Mouse (Mus musculus): Measurements from ENCODE around the gene Ucn2.
A peak's percentile ranks its signal among the peaks of the same experiment; 100 is the strongest.

Ucn2 gene

GRCm38 (mm10) chr9:108985710-108986109, at the start of gene Ucn2:
Gene Ucn2 (plus strand): TSS chr9:108986010.
- DNase-seq = no peak

GRCm38 (mm10) chr9:108936418-108937364, 49.1 kb upstream of the Ucn2 start, which contains the start of gene Uqcrc1:
Gene Uqcrc1 (plus strand): TSS chr9:108936633.
- peak; percentile 93 for DNase-seq

GRCm38 (mm10) chr9:108945111-108945510, 40.7 kb upstream of the Ucn2 start:
- no peak for DNase-seq

DNA sequence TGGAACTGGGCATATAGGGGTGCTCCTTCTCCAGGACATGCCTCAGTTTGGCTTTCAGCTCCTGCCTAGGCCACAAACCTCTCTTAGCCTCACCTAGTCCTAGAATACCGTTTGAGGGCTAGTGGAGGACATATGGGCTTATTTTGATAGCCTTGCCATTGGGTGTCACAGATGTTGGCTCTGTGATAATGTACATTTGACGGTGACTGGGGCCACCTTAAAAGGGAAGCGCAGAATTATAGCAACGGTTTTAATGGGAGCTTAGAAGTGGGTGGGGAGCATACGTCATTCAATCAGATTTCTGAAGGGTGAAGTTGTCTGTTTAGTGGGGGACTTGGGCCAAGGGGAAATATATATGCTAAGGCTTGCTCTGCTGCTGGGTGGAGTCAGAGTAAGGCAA, 40.2 kb upstream of the Ucn2 start:
- DNase-seq = no peak

GRCm38 (mm10) chr9:108949231-108949966, 36.4 kb upstream of the Ucn2 start:
- peak; percentile 21 for DNase-seq

DNA sequence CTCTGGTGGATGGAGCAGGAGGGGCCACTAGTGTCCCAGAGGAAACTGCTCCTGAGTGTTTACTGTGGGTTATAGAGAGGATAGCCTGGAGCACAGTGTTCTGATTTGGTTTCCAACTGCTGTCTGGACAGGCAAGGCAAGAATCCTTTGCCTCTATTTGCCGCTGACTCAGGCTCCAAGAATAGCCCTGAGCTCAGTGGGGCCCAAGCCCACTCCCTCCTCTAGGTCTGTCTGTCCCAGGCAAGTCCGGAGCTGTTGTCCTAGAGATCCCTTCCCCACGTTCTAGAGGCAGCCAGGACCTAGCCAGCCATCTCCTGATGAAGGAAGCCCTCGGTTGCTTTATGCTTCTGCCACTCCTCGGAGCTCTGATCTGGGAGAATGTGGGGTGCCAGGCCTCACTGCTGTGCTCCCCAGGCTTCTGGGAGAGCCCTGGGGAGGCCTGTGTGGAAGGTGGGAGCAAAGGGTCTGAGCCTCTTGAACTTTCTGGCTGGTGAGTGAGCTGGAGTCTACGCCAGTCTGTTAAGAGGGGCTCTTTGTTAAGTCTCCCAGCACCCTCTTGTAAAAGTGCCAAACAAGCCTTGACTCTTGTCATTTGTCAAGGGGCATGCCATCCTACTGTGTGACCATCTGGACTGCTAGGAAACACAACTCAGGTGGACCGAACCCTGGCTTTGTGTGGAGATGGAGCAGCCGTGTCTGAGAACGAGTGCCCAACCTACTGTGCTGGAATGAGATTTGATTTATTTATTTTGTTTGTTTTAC, 35.7 kb upstream of the Ucn2 start:
- no peak for DNase-seq

- DNase-seq = no peak
These were observed 32.7 kb upstream of the Ucn2 start, which contains the start of gene Col7a1 for GRCm38 (mm10) chr9:108953081-108953636. Gene Col7a1 (plus strand): TSS chr9:108953586.

DNA sequence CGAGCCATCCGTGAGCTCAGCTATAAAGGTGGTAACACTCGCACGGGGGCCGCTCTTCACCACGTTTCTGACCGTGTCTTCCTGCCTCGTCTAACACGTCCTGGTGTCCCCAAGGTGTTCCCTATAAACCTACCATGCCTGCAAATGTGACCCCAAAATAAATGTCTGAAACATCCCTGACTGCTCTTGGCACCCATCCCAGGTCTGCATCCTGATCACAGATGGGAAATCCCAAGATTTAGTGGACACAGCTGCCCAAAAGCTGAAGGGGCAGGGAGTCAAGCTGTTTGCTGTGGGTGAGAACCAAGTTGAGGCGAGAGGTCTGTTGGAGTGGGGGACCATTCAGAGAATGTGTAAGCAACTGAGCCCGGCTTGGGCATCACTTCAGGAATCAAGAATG, 30.6 kb upstream of the Ucn2 start:
- DNase-seq = no peak

GRCm38 (mm10) chr9:108955846-108956245, 30.0 kb upstream of the Ucn2 start:
- DNase-seq = peak; percentile 69

DNA sequence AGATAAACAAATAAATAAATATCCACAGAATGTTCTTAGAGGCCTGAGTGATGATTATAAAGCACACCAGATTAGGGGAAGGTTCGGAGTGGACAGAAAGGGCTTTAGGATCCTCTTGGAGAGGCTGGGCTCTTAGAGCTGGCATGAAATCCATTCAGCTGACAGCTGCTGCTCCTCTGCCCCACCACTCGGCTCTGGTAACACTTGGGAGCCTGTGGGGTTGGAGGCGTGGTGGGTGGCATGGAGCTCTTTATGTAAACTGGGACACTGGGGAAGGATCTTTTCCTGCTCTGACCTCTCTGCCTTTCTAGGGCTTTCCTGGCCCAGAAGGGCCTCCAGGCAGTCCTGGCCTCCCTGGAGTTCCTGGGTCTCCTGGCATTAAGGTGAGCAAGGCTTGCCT, 22.2 kb upstream of the Ucn2 start:
- no peak for DNase-seq

DNA sequence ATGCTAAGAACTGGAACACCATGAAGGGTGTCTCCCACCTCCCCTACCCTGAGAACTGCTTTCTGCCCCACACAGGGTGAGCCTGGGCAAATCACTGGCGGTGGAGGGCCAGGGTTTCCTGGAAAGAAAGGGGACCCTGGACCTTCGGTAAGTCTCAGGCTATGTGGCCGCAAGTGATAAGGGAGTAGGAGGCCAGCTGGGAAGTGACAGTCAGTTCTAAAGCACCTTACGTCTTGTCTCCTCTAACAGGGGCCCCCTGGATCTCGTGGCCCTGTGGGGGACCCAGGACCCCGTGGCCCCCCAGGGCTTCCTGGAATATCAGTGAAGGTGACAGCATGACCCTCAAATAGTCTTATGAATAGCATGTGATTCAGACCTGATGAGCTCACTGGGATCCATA, 21.5 kb upstream of the Ucn2 start:
- DNase-seq = no peak

GRCm38 (mm10) chr9:108970623-108971022, 15.2 kb upstream of the Ucn2 start:
- no peak for DNase-seq

GRCm38 (mm10) chr9:108976483-108976882, 9.3 kb upstream of the Ucn2 start:
- DNase-seq = no peak

GRCm38 (mm10) chr9:108977966-108978365, 7.8 kb upstream of the Ucn2 start:
- no peak for DNase-seq

DNA sequence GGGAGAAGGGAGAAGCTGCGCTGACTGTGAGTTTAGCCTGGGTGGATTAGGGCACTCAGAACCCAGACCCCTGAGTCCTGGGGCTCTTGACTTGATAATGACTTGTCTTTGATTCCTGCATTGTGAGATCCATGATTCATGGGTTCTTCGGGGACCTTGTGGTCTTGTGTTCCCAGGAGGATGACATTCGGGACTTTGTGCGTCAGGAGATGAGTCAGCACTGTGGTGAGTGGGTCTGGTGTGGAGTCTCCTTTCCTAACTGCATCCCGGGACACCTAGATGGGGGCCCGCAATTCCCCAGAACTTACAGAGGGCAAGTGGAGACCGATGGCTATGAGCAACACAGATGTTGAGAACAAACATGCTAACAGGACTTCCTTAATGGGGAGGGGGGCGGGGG, 3.3 kb upstream of the Ucn2 start:
- DNase-seq = no peak

DNA sequence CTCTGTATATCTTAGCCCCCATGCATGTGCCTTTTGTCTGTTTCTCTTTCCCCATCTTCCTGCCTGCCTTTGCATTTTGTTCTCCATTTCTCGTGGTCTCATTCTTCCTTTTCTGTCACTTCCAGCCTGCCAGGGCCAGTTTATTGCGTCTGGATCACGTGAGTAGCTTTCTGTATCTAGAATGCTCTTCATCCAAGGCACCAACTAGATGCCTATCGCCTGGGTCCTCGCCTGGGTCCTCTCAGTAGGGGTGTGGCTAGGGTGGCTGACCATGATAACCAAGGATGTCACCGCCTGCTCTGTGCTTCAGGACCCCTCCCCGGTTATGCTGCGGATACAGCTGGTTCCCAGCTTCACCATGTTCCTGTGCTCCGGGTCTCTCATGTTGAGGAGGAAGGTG, 2.6 kb upstream of the Ucn2 start:
- DNase-seq = no peak

DNA sequence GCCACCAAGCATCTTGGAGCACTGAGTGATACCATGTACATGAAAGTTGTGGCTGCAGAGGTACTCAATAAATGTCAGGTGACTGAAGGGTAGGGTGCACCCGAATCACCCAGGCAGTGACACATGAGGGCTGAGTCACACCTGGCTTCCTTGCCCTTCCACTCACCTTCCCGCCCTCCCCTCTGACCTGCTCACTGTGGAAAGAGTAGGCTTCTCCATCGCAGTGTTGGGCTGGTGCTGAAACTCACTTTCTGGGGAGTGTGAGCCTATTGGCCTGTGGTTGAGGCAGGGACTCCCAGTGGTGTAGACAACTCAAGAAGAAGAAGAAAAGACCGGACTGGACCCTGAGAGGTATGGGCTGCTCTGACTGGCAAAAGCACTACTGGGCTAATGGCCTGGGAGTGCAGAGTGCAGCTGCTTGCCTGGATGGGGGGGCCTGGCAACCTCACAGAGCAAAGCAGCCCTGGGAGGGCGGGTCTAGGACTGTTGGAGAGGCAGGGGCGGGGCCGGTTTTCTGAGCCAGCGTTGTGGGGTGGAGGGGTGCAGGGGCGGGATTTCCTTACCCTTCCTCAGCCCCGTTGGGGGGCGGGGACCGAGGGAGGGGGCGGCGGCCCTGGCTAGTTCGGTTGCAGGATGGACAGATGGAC, 2.0 kb downstream of the Ucn2 start:
- DNase-seq = no peak

GRCm38 (mm10) chr9:108989802-108990461, 4.1 kb downstream of the Ucn2 start:
- no peak for DNase-seq

DNA sequence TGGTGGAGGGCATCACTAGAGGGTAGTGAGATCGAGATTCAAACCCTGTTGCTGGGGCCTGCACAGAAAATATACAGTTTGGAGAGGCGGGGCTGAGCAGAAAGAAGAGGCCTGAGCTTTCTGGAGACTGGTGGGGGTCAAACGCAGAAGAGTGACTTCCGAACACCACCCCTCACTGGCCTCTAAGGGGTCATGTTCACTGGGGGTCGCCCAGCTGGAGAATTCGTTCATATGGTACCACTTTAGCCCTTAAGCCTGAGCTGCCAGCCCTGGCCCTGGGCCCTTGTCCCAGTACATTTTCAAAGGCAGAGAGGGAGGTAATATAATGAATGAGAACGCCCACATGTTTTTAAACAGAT, 4.6 kb downstream of the Ucn2 start:
- no peak for DNase-seq

DNA sequence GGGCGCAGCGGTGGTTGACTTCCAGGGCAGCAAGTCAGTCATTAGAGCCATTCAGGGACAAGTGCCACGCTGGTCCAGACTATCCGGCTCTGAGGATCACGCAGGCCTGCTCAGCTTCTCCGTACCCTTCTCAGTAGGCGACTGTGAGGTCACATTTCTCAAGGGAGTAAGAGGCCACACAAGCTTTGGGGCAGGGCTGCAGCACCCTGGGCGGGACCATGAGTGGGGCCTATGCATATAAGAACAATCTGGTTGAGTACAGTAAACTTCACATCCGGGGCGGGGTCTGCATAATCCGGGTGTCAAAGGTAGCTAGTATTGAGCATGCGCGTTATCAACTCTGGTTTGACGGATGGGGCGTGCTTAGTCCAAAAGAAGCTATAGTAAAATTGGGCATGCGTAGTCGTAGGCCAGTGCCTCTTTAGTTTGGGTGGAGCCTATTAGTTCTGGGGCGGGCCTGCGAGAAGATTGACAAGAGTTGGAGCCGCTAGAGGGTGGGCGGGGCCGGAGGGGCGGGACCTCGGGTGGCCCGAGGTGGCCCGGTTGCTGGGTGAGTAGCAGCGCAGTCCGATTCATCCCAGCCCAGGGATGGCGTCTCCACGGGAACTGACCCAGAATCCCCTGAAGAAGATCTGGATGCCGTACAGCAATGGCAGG, 5.7 kb downstream of the Ucn2 start, which contains the start of gene Pfkfb4:
Gene Pfkfb4 (plus strand): TSS at position 351 of the 657 bp plus-strand sequence.
- peak; percentile 100 for DNase-seq

- DNase-seq = no peak
These were observed 6.3 kb downstream of the Ucn2 start for GRCm38 (mm10) chr9:108992085-108992469.

All from kidney, adult 11 months (tissue).